Mouse (Mus musculus) limb, embryonic 14.5 days (tissue): Measurements from ENCODE around the gene Dnajc13. TPM values are rescaled to one million over a fixed set of nuclear protein-coding genes. Genes with fewer than 3 reads are reported as not detected.

Source experiments
- ATAC-seq: fragments of 200-750 bp; cut with Nextera tagmentation; 2 replicates; pipeline ENCODE4 v1.8.0; 2017; ENCODE audit warnings: low read depth, moderate number of reproducible peaks, moderate TSS enrichment; ENCODE audit not compliant: low FRiP score
- DNase-seq: peaks from one replicate; pipeline ENCODE4 v3.0.0-alpha.2; 2015; ENCODE audit warnings: low spot score
- H3K27ac ChIP-seq: fragments of 300-500 bp; sonication (generic); replicated peaks from 2 replicates; pipeline ENCODE4 v1.5.1; 2014; ENCODE audit warnings: low read depth, mild to moderate bottlenecking, low read length, moderate library complexity, mixed read lengths
- H3K27me3 ChIP-seq: fragments of 300-500 bp; sonication (generic); 2 replicates; pipeline ENCODE4 v1.6.1; 2014; ENCODE audit warnings: low read length, mixed read lengths; ENCODE audit not compliant: control insufficient read depth, insufficient read depth
- H3K36me3 ChIP-seq: fragments of 300-500 bp; sonication (generic); 2 replicates; pipeline ENCODE4 v1.6.1; 2014; ENCODE audit warnings: mild to moderate bottlenecking, low read length, moderate library complexity, mixed read lengths; ENCODE audit not compliant: control insufficient read depth, insufficient read depth
- H3K4me1 ChIP-seq: fragments of 300-500 bp; sonication (generic); 2 replicates; pipeline ENCODE4 v1.6.1; 2014; ENCODE audit warnings: antibody characterized with exemption, low read length, mixed read lengths; ENCODE audit not compliant: control insufficient read depth, insufficient read depth
- H3K4me2 ChIP-seq: fragments of 300-500 bp; sonication (generic); replicated peaks from 2 replicates; pipeline ENCODE4 v1.6.1; 2014; ENCODE audit warnings: low read depth, mild to moderate bottlenecking, low read length, moderate library complexity; ENCODE audit not compliant: severe bottlenecking
- H3K4me3 ChIP-seq: fragments of 300-500 bp; sonication (generic); replicated peaks from 2 replicates; pipeline ENCODE4 v1.5.1; 2014; ENCODE audit warnings: low read length
- H3K9ac ChIP-seq: fragments of 300-500 bp; sonication (generic); 2 replicates; pipeline ENCODE4 v1.6.1; 2014; ENCODE audit warnings: mild to moderate bottlenecking, low read depth, low read length, moderate library complexity; ENCODE audit not compliant: severe bottlenecking
- H3K9me3 ChIP-seq: fragments of 300-500 bp; sonication (generic); 2 replicates; pipeline ENCODE4 v1.6.1; 2016; ENCODE audit warnings: low read length; ENCODE audit not compliant: control insufficient read depth
- POLR2A ChIP-seq: fragments of 200-500 bp; IDR thresholded peaks from 2 replicates; pipeline ENCODE4 v1.8.0; 2012; ENCODE audit warnings: inconsistent platforms, mild to moderate bottlenecking, moderate library complexity, borderline replicate concordance; ENCODE audit not compliant: insufficient read depth, insufficient read length; ENCODE audit errors: extremely low read depth
- WGBS: fragments of 180-500 bp; shearing (Covaris S2); extraction: QIAGEN DNeasy Blood & Tissue Kit; methylation state at CpG from one replicate; pipeline ENCODE4 v1.1.7; 2014; 5-methylcytosine and 5-hydroxymethylcytosine counted together
- polyA plus RNA-seq, 2 experiments: library from polyadenylated mRNA; depleted of rRNA in 1 of 2; stranded (reverse) in 1 of 2; unstranded in 1 of 2; fragments of >200 nt; fragmentation: Nextera tagmentation in 1 of 2; extraction: Ambion mirVana in 1 of 2; gene quantifications; 2 replicates each; pipeline versions ENCODE4 v1.2.1 to v1.2.3; 2012 to 2014

The Dnajc13 gene
- polyA plus RNA-seq, 2 experiments: 34.9 to 64.3 TPM

DNA sequence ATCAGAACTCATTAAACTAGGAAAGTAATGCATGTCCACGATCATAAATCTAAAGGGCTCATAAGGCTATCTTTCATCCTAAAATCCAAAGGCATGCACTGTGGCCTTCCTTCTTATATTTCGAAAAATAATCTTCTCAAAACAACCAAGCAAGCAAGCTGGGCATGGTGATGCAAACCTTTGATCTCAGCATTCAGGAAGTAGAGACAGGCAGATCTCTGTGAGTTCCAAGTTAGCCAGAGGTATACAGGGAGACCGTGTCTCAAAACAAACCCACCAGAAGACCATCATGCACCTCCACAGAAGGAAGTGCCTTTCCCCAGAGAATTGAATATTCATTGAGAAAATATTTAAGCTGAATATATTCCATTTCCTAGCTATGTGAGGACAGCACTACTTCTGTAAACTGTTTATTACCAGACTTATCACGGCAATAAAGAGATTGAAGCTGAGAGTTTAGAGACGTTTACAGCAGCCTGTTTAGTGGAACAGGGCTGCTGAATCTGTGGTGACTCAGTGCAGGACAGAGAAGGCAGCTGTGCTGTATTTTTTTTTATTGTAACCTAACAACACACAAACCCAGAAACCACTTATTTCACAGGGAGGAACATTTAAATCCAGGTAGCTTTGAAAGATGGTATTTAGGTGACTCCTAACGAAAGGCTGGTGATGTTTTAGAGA is 15.3 kb downstream of the Dnajc13 start:
- no peak for ATAC-seq
- 47% methylated on average over 6 of the region's 6 CpGs for WGBS
- Histone ChIP-seq H3K9ac (no peak overlapping the region), H3K9me3 (no peaks in the 10 kb centered on the region), H3K27me3 (no peaks in the 10 kb centered on the region), H3K27ac (no peak overlapping the region), H3K4me3 (no peak overlapping the region), H3K4me2 (no peak overlapping the region), H3K36me3 (peaks cover 17% of the 10 kb centered on the region; the same call in 1 of the 2 replicates), H3K4me1 (no peaks in the 10 kb centered on the region)
- TF ChIP-seq POLR2A: no peak
- no peak for DNase-seq

DNA sequence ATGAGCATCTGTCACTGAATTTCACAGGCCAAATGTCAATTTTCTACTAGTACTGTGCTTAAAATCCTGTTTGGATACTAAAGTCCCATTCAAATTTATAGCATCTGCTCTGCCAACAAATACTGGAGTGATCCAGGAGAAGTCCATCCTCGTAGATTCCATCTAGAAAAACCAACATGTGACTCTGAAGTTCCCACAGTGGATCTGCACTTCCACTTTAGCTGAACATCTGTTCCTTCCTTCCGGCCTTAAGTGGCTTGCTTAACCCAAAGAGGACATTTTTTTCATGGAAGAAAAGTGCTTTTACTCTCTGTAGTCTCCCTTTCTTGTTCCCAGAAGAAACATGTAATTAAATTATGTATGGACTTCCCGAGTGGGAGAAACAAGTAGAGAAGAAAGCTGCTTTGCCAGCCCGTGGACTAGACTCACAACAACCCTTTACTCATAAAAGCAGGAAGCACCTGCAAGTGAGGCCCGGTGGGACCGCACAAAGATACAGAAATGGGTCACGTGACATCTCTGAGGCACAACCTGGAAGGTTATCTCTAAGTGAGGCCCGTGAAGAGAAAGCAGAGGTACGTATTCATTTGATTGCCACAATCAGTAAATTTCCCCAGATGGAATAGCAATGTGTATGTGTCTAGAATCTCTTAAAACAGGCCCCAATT is 18.8 kb downstream of the Dnajc13 start:
- no peaks in the 10 kb centered on the region for H3K4me1 ChIP-seq
- H3K9ac ChIP-seq: no peak overlapping the region
- 81% methylated on average over 9 of the region's 9 CpGs for WGBS
- no peaks in the 10 kb centered on the region for H3K27me3 ChIP-seq
- H3K9me3 ChIP-seq: no peaks in the 10 kb centered on the region
- DNase-seq: no peak
- no peak overlapping the region for H3K27ac ChIP-seq
- no peak for ATAC-seq
- H3K4me2 ChIP-seq: no peak overlapping the region
- H3K36me3 ChIP-seq: peaks cover 17% of the 10 kb centered on the region; the same call in 1 of the 2 replicates
- TF ChIP-seq POLR2A: no peak
- no peak overlapping the region for H3K4me3 ChIP-seq

DNA sequence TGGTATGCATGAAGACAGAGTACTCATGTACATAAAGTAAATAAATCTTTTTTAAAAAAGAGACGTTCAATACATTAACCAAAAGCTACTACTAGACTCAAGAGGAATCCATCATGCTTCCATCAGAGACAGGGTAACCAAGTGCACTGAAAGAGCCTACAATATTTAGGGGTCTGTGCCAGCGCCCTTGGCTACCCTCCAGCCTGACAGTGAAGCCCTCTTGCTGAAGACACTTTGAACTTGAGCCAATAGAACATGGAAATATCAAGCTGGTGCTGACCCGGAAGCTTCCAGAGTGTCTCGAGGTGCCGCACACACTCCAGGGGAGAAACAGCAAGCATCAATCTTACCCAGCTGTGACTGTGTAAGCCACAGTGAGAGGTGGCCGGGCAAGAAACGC is 22.6 kb downstream of the Dnajc13 start:
- DNase-seq (no peak), ATAC-seq (no peak)
- H3K36me3 ChIP-seq: peaks cover 32% of the 10 kb centered on the region
- H3K27ac ChIP-seq: no peak overlapping the region
- 95% methylated on average over 7 of the region's 7 CpGs for WGBS
- no peaks in the 10 kb centered on the region for H3K9me3 ChIP-seq
- TF ChIP-seq POLR2A: no peak
- no peaks in the 10 kb centered on the region for H3K4me1 ChIP-seq
- H3K27me3 ChIP-seq: no peaks in the 10 kb centered on the region
- H3K9ac ChIP-seq: no peak overlapping the region
- H3K4me3 ChIP-seq: no peak overlapping the region
- no peak overlapping the region for H3K4me2 ChIP-seq

DNA sequence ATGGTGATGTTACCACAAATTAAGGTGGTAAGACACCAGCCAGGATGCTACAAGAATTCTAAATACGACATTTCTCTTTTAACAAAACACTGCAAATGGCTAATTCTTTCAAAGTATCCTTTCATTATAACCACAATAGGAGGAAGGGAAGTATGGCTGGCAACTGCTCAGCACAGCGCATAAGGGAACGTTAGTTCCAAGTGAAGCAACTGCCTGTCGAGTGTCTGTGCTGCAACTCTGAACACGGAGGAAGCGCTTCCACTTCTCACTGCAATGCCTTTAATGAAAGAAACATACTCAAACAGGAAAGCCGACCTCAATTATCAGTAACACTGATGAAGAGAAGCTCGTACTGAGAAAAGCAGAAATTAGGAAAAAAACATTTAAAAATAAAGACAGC is 23.7 kb downstream of the Dnajc13 start:
- TF ChIP-seq POLR2A: no peak
- no peak overlapping the region for H3K9ac ChIP-seq
- ATAC-seq: no peak
- H3K4me1 ChIP-seq: no peaks in the 10 kb centered on the region
- H3K27ac ChIP-seq: no peak overlapping the region
- no peaks in the 10 kb centered on the region for H3K9me3 ChIP-seq
- H3K4me3 ChIP-seq: no peak overlapping the region
- no peak for DNase-seq
- H3K4me2 ChIP-seq: no peak overlapping the region
- peaks cover 41% of the 10 kb centered on the region for H3K36me3 ChIP-seq
- 88% methylated on average over 8 of the region's 8 CpGs for WGBS
- no peaks in the 10 kb centered on the region for H3K27me3 ChIP-seq

DNA sequence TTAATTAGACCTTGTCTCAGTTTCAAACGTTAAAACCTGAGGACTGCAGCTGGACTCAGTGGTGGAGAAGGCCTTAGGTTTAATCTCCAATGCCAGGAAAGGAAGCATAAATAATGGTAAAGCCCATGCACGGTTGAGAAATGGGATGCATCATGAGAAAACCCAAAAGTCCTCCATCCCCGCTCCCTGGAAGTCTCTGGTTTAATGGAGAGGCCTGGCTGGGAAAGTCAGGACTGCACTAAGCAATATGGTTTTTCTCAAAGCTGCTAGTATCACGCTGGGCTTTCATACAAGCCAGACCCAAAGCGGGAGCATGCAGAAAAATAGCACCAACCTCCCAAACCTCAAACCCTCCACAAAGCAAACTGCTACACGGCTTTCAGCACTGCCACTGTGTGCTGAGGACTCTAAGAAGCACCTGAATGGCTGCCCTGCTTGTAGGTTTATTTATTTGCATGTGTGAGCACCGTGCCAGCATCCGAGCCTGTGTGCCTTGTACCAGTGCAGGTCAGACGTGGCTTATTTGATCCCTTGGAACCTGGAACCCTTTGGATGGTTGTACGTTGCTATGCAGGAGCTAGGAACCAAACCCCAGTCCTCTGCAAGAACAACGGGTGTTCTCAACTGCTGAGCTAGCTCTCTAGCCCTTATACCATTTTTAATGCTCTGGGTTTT is 26.3 kb downstream of the Dnajc13 start:
- ATAC-seq: no peak
- no peaks in the 10 kb centered on the region for H3K27me3 ChIP-seq
- WGBS: 87% methylated on average over 11 of the region's 11 CpGs
- no peak for DNase-seq
- no peaks in the 10 kb centered on the region for H3K4me1 ChIP-seq
- TF ChIP-seq POLR2A: no peak
- no peak overlapping the region for H3K4me2 ChIP-seq
- H3K36me3 ChIP-seq: peaks cover 50% of the 10 kb centered on the region
- no peak overlapping the region for H3K27ac ChIP-seq
- H3K9ac ChIP-seq: no peak overlapping the region
- no peak overlapping the region for H3K4me3 ChIP-seq
- no peaks in the 10 kb centered on the region for H3K9me3 ChIP-seq
